Mouse (Mus musculus) left cerebral cortex, postnatal 36 days (tissue): ENCODE data around the gene Ces1g. TPM values are rescaled to one million over a fixed set of nuclear protein-coding genes. Genes with fewer than 3 reads are reported as not detected.

Experiments
- DNase-seq, 2 experiments: peaks; one replicate each; pipeline ENCODE4 v3.0.0; 2021 to 2022; ENCODE audit warnings: low spot score in 2 of 2, mixed read lengths in 1 of 2
- intact Hi-C: fragments of 180-260 bp; cut with DNase I; formaldehyde crosslinking; loops from one replicate; pipeline ENCODE4 v1.15.1; 2025
- total RNA-seq, 2 experiments: library from RNA; stranded (reverse); gene quantifications; 2 replicates each; pipeline ENCODE4 v1.2.3; 2021

Gene Ces1g
- not detected for total RNA-seq

DNA sequence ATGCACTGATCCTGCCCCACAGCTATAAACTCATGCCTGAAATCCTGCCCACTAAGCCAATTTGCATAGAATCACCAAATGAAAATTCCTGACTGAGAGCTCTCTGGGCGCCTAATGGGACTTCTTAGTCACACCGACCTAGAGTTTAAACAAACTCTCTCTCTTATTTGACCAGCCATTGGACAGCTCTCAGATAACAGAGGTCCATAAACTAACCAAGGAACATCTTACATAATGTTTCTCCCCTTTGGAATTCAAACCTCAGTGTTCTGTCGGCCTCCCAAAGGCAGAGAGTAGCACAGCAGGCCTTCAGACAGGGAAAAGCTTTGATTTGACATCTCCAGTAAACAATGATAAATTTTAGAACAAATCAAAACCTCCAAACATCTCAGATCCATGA lies at the start of gene Ces1g:
Ces1g (minus strand) TSS at position 102 of the 400 bp plus-strand sequence.
- intact Hi-C loops, result no loop called here
- no peak for DNase-seq

- intact Hi-C loops, result no loop called here
- no peak for DNase-seq
Measured at GRCm38 (mm10) chr8:93379625-93380024, 42.5 kb upstream of the Ces1g start, which contains the start of gene Ces1h. TSS of gene Ces1h (minus strand) at chr8:93379725.

- no peak for DNase-seq
- intact Hi-C loops, result no loop called here
Measured at GRCm38 (mm10) chr8:93369481-93369880, 32.4 kb upstream of the Ces1g start.

- intact Hi-C loops, result no loop called here
- no peak for DNase-seq
Measured at GRCm38 (mm10) chr8:93360113-93360512, 23.0 kb upstream of the Ces1g start.

DNA sequence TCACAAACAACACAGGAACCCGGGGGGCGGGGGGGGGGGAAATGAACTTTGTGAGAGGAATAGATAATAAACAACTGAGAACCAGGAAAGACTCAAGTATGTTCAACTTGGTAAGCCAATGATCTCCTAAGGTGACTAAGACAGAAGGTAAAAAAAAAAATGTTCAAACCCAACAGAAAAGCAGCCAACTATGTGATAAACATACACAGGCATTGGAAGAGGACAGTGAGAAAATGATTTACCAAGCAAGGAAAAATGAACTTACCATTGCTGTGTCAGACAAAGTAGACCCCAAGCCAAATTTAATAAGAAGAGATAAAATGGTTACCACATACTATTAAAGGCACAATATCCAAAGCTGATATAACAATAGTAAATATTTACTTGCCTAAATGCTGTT lies 2.4 kb upstream of the Ces1g start:
- intact Hi-C loops, result no loop called here
- no peak for DNase-seq

GRCm38 (mm10) chr8:93332703-93333102 lies 4.4 kb downstream of the Ces1g start:
- intact Hi-C loops, result no loop called here
- DNase-seq, result no peak

GRCm38 (mm10) chr8:93331151-93331550 lies 6.0 kb downstream of the Ces1g start:
- no peak for DNase-seq
- intact Hi-C loops, result no loop called here

DNA sequence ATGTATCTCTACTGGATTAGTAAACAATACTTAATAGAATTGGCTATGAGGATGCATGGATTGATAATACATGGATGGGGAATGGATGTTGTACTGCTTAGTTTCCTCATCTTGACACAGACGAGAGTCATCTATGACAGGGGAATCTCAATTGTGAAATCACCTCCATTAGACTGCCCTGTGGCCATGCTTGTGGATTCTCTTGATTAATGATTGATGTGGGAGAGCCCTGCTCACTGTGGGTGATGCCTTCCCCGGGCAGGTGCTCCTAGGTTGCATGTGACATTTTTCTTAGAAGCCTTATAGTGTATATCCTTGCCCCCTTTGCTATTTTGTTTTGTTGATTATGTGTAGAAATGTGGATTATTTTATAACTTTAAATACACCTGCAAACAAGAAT lies 12.0 kb downstream of the Ces1g start:
- intact Hi-C loops, result no loop called here
- no peak for DNase-seq

DNA sequence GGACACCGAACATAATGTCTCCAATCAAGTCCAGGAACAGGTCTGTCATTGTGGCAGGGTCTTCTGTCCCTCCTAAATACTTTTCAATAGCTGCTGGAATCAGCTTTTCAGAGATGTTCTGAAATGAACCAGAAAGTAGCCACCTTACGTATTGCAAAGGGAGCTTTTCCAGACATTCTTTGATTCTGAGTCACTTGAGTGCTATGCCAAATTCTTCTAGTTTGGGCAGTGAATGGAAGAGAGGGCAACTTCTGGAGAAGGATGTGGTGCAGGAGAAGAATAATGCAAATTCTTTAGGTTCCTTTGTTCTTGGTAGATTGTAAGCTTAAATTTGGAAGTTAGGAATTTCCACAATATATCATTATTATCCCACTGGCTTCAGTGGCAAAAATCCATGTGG lies 20.1 kb downstream of the Ces1g start:
- DNase-seq, result no peak
- intact Hi-C loops, result no loop called here

GRCm38 (mm10) chr8:93315557-93315956 lies 21.6 kb downstream of the Ces1g start:
- intact Hi-C loops, result no loop called here
- DNase-seq, result no peak

- intact Hi-C loops, result no loop called here
- no peak for DNase-seq
Measured at GRCm38 (mm10) chr8:93283896-93284295, 53.2 kb downstream of the Ces1g start.

DNA sequence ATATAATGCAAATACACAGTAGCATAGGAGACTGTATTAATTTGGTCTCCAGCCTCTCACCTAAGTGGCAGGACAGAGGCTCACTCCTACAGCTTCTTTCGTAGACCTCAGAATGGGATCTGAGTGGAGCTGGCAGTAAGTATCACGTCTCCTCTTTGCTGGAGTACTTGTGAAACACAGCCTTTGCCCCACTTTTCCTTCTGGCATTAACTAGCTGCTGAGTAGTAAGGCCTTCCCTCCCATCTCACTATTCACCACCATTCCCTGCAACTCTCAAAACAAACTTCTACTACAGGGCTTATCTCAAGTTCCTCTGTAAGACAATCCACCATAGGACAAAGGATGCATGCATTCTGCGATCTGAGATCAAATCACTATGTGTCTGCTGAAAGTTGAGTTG lies 54.8 kb downstream of the Ces1g start:
- DNase-seq, result no peak
- intact Hi-C loops, result no loop called here

- DNase-seq, result no peak
- intact Hi-C loops, result no loop called here
Measured at GRCm38 (mm10) chr8:93279556-93279955, 57.6 kb downstream of the Ces1g start, which contains the start of gene Ces1f. TSS of gene Ces1f (minus strand) at chr8:93279747.

GRCm38 (mm10) chr8:93278176-93278805 lies 58.8 kb downstream of the Ces1g start:
- DNase-seq, result peak in 1 of 2 experiments; percentile 12
- intact Hi-C loops, result no loop called here

DNA sequence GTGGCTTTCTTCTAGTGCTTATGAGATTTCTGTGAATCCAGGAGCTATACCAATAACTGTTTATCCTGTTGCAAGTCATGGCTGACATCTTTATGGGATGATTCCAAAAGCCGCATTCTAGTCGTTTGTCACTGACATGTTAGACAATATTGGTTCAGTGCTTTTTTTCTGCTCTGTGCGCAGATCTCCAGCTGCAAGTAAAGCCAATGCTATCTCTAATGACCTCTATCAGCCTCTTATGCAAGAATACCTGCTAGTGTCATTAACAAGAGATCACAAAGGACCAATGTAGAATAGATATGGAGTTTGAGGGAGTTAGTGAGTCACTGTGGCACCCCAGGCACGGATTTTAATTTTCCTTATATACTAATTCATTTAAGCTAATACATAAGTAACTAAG lies 62.5 kb downstream of the Ces1g start:
- DNase-seq, result no peak
- intact Hi-C loops, result no loop called here

GRCm38 (mm10) chr8:93273321-93273720 lies 63.8 kb downstream of the Ces1g start:
- intact Hi-C loops, result no loop called here
- DNase-seq, result peak; percentile 23 to 47

GRCm38 (mm10) chr8:93272686-93273085 lies 64.4 kb downstream of the Ces1g start:
- no peak for DNase-seq
- intact Hi-C loops, result no loop called here

GRCm38 (mm10) chr8:93261436-93261835 lies 75.7 kb downstream of the Ces1g start:
- intact Hi-C loops, result no loop called here

GRCm38 (mm10) chr8:93252400-93252925 lies 84.6 kb downstream of the Ces1g start:
- no peak for DNase-seq
- intact Hi-C loops, result no loop called here

More at GRCm38 (mm10) chr8:93261436-93261835, 75.7 kb downstream of the Ces1g start:
- no peak for DNase-seq
